Mouse (Mus musculus) heart, adult 2 months (tissue): ENCODE data around the gene Sh3d19. TPM values are rescaled to one million over a fixed set of nuclear protein-coding genes. Genes with fewer than 3 reads are reported as not detected.

Experiments
- DNase-seq, 2 experiments: peaks; one replicate each; pipeline ENCODE4 v3.0.0; 2021
- H3K27ac ChIP-seq: fragments of 200-600 bp; 2 replicates; pipeline ENCODE4 v1.8.1; 2022
- H3K27me3 ChIP-seq: fragments of 200-500 bp; 2 replicates; pipeline ENCODE4 v1.6.1; 2012; ENCODE audit warnings: mild to moderate bottlenecking, low read length, inconsistent platforms, mixed read lengths; ENCODE audit not compliant: control insufficient read depth, insufficient read depth
- H3K36me3 ChIP-seq: fragments of 200-500 bp; 2 replicates; pipeline ENCODE4 v1.6.1; 2012; ENCODE audit warnings: low read length, inconsistent platforms; ENCODE audit not compliant: control insufficient read depth, insufficient read depth
- H3K4me1 ChIP-seq: fragments of 200-500 bp; 2 replicates; pipeline ENCODE4 v1.6.1; 2011; ENCODE audit warnings: low read length; ENCODE audit not compliant: control insufficient read depth, insufficient read depth
- H3K4me3 ChIP-seq: fragments of 200-600 bp; 2 replicates; pipeline ENCODE4 v1.8.1; 2022
- H3K79me2 ChIP-seq: fragments of 200-500 bp; replicated peaks from 2 replicates; pipeline ENCODE4 v1.6.1; 2012; ENCODE audit warnings: mild to moderate bottlenecking, inconsistent platforms, low read length, moderate library complexity, mixed read lengths; ENCODE audit not compliant: control insufficient read depth, insufficient read depth
- H3K9ac ChIP-seq: fragments of 200-500 bp; 2 replicates; pipeline ENCODE4 v1.6.1; 2012; ENCODE audit warnings: low read depth, mild to moderate bottlenecking, control low read depth, inconsistent platforms, low read length, mixed read lengths
- CTCF ChIP-seq: fragments of 200-600 bp; IDR thresholded peaks from 2 replicates; pipeline ENCODE4 v1.8.1; 2022; ENCODE audit warnings: antibody characterized with exemption, mild to moderate bottlenecking, moderate library complexity
- EP300 ChIP-seq: fragments of 200-500 bp; IDR thresholded peaks from 2 replicates; pipeline ENCODE4 v1.6.1; 2011; ENCODE audit warnings: low read depth, low read length, control low read depth; ENCODE audit not compliant: insufficient read depth
- POLR2A ChIP-seq: fragments of 200-500 bp; IDR thresholded peaks from 2 replicates; pipeline ENCODE4 v1.6.1; 2011; ENCODE audit warnings: mild to moderate bottlenecking, low read depth, low read length, control low read depth; ENCODE audit not compliant: insufficient read depth
- WGBS: fragments of 180-500 bp; shearing (Covaris S2); methylation state at CpG from one replicate; pipeline ENCODE4 v1.1.7; 2018; 5-methylcytosine and 5-hydroxymethylcytosine counted together
- intact Hi-C: fragments of 180-260 bp; cut with DNase I; formaldehyde crosslinking; loops from one replicate; pipeline ENCODE4 v1.15.1; 2025
- polyA plus RNA-seq: library from polyadenylated mRNA; depleted of rRNA; stranded (reverse); fragments of >200 nt; gene quantifications from 2 replicates; pipeline ENCODE4 v1.2.3, GENCODE M21; 2012
- total RNA-seq, 2 experiments: library from RNA; stranded (reverse); gene quantifications; 2 replicates each; pipeline ENCODE4 v1.2.3; 2021

The Sh3d19 gene
- total and polyA plus RNA-seq, 3 experiments, result 13.5 to 22.2 (median 19.5) TPM

DNA sequence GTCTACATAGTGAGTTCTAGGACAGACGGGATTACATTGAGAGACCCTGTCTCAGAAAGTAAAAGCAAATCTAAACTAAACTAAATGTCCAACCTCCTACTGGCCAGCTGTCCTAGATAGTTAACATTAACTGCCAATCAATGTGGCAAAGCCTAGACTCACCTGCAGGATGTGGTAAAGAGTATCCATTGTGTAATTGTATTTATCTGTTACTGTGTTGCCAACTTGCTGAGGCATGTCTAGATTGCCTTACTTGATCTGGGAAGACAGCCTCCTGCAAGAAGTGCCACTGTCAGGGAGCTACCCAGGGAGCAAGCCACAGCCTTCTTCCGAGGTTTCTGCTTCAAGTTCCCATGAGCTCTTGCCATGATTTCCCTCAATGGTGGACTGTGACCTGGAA, 16.3 kb downstream of the Sh3d19 start:
- DNase-seq, result no peak
- Histone ChIP-seq H3K4me3 (no peak overlapping the region), H3K4me1 (no peaks in the 10 kb centered on the region), H3K27ac (no peak overlapping the region), H3K27me3 (no peaks in the 10 kb centered on the region), H3K36me3 (no peaks in the 10 kb centered on the region), H3K9ac (no peak overlapping the region), H3K79me2 (no peaks in the 10 kb centered on the region)
- TF ChIP-seq EP300 (no peak), POLR2A (no peak), CTCF (no peak)
- intact Hi-C loops, result no loop called here
- WGBS, result 93% methylated on average over 2 of the region's 2 CpGs

DNA sequence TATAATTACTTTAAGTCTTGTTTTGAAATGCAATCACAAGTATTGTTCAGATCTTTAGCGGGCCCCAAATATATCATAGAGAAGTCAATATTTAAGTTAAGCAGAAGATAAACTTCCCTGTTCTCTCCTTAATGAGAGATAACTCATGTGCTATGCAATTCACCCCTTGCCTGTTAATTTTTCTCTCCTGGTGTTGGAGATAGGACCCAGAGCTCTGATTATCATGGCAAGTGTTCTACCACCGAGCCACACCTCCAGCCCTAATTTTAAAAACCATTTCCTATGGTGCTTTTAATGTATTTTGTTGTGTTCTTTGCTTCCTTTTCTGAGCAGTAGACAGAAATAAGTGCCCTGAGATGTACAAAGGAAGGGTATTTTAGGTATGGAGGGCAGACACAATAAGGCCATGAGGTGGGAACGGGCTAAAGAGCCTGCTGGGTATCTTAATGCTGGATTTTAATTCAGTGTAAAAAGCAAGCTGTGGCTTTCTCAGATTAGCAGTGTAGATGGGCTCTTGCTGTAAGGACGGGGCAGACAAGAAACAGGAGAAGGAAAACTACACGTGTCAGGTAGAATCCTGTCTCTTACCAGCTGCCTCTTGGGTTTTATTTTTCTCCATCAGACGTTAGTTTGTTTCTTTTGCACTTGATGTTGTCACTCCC, 20.4 kb downstream of the Sh3d19 start:
- H3K79me2 ChIP-seq, result no peaks in the 10 kb centered on the region
- no peaks in the 10 kb centered on the region for H3K36me3 ChIP-seq
- intact Hi-C loops, result no loop called here
- 70% methylated on average over 6 of the region's 6 CpGs for WGBS
- no peak overlapping the region for H3K27ac ChIP-seq
- H3K9ac ChIP-seq, result no peak overlapping the region
- H3K4me3 ChIP-seq, result no peak overlapping the region
- H3K27me3 ChIP-seq, result no peaks in the 10 kb centered on the region
- peaks cover 3% of the 10 kb centered on the region; the same call in 1 of the 2 replicates for H3K4me1 ChIP-seq
- TF ChIP-seq POLR2A, result no peak
- no peak for TF ChIP-seq CTCF
- no peak for TF ChIP-seq EP300
- DNase-seq, result no peak

DNA sequence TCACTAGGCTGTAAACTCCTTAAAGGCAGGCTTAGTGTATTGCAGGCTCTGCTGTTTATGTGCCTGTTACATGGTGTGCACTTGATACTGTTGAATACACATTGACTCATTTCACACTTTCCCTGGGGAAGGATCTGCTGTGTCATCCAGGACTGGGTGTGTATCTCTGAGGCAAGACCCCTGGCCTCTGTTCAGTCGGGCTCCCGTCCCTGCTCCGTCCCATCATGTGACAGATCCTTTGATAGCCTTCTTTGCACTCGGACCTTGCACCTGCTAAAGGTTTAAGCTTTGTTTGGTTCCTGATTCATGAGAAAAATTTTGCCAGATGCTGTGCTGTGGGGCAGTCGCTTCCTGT, 20.9 kb downstream of the Sh3d19 start:
- TF ChIP-seq CTCF, result no peak
- TF ChIP-seq POLR2A, result no peak
- TF ChIP-seq EP300, result no peak
- 55% methylated on average over 5 of the region's 5 CpGs for WGBS
- no peaks in the 10 kb centered on the region for H3K36me3 ChIP-seq
- H3K27ac ChIP-seq, result no peak overlapping the region
- no peak overlapping the region for H3K4me3 ChIP-seq
- H3K27me3 ChIP-seq, result no peaks in the 10 kb centered on the region
- no peaks in the 10 kb centered on the region for H3K79me2 ChIP-seq
- intact Hi-C loops, result no loop called here
- peaks cover 3% of the 10 kb centered on the region; the same call in 1 of the 2 replicates for H3K4me1 ChIP-seq
- no peak for DNase-seq
- no peak overlapping the region for H3K9ac ChIP-seq

DNA sequence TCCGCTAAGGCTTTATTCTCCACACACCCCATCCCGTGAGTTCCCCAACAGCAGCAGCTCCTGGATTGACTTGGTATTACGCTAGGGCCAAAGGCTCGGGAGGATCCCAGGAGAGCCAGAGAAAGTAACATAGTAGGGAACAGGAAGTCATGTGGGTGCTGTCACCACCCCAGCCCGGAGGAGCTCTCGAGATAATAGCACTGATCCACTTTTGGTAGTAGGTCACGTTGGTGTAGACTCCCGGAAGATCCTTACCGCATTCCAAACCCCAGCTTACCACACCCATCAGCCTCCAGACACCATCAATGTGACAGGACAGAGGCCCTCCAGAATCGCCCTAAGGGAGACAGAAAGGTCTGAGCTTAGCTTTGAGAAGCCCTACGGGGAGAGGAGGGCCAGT, 22.8 kb downstream of the Sh3d19 start:
- Histone ChIP-seq H3K79me2 (no peaks in the 10 kb centered on the region), H3K27me3 (no peaks in the 10 kb centered on the region), H3K36me3 (no peaks in the 10 kb centered on the region), H3K4me1 (peaks cover 3% of the 10 kb centered on the region; the same call in 1 of the 2 replicates), H3K4me3 (peak overlapping the region; percentile 6; the same call in 1 of the 2 replicates), H3K27ac (peak overlapping the region; percentile 47; the same call in 1 of the 2 replicates), H3K9ac (no peak overlapping the region)
- 11% methylated on average over 11 of the region's 11 CpGs for WGBS
- TF ChIP-seq EP300, result no peak
- TF ChIP-seq CTCF, result no peak
- no peak for TF ChIP-seq POLR2A
- intact Hi-C loops, result no loop called here
- DNase-seq, result peak; percentile 52 to 66

DNA sequence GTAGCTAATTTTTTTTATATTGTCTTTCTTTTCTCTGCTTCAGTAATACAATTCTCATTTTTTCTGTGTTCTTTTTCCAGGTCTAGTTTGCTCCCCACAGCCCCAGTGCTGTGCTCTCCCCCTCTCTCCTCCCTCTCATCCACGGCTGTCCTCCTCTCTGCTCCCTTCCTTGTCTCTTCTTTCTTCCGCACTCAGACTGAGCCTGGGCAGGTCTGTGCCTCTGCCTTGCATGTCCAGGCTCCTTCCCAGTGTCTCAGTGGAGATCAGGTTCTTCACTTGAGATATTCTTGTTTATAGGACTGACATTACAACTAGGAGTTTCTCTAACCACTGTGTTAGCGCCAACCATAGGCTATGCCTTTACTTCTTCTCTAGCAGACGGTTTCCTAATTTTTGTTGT, 23.7 kb downstream of the Sh3d19 start:
- Histone ChIP-seq H3K9ac (no peak overlapping the region), H3K36me3 (no peaks in the 10 kb centered on the region), H3K27ac (no peak overlapping the region), H3K4me1 (peaks cover 3% of the 10 kb centered on the region; the same call in 1 of the 2 replicates), H3K27me3 (no peaks in the 10 kb centered on the region), H3K79me2 (no peaks in the 10 kb centered on the region), H3K4me3 (no peak overlapping the region)
- 94% methylated on average over 4 of the region's 4 CpGs for WGBS
- no peak for DNase-seq
- intact Hi-C loops, result loop anchor here (5.0 kb wide), 1 partner anchor 43 kb away; no protein-coding TSS in a partner anchor
- no peak for TF ChIP-seq POLR2A
- no peak for TF ChIP-seq EP300
- TF ChIP-seq CTCF, result no peak

DNA sequence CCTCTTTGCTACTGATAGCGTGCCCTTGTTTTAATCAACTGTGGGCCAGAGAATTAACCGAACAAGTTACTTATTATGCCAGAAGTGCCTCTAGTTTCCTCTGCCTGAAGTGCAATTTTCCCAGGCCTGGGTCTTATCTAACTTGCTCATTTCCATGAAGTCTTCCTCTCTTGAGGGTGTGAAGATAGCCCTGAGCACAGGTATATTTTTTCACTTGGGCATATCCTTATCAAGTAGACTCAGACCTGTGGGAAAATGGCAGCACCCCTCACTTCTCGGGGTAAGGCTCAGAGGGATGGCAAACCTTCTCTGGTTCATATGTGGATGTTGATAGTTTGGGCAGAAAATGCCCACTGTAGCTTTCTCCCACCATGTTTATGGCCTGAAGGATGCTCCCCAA, 30.4 kb downstream of the Sh3d19 start:
- Histone ChIP-seq H3K36me3 (no peaks in the 10 kb centered on the region), H3K4me3 (no peak overlapping the region), H3K9ac (no peak overlapping the region), H3K4me1 (no peaks in the 10 kb centered on the region), H3K79me2 (no peaks in the 10 kb centered on the region), H3K27me3 (no peaks in the 10 kb centered on the region), H3K27ac (no peak overlapping the region)
- TF ChIP-seq CTCF (no peak), EP300 (no peak), POLR2A (no peak)
- intact Hi-C loops, result no loop called here
- DNase-seq, result no peak
- WGBS, result 87% methylated on average over 3 of the region's 3 CpGs
